Mouse (Mus musculus) myocyte (in vitro differentiated cells): ENCODE results near the gene Ccno. TPM values are rescaled to one million over a fixed set of nuclear protein-coding genes. Genes with fewer than 3 reads are reported as not detected.

Experiments used
- H3K27me3 ChIP-seq: one replicate; pipeline ENCODE4 v1.6.1; 2011; ENCODE audit not compliant: control insufficient read depth, insufficient read depth, insufficient read length
- H3K36me3 ChIP-seq: one replicate; pipeline ENCODE4 v1.6.1; 2011; ENCODE audit not compliant: control insufficient read depth, insufficient read depth
- H3K4me2 ChIP-seq: one replicate; pipeline ENCODE4 v1.6.1; 2011; ENCODE audit warnings: low read depth, control low read depth
- H3K4me3 ChIP-seq: one replicate; pipeline ENCODE4 v1.5.1; 2011; ENCODE audit warnings: mild to moderate bottlenecking, control low read depth, moderate library complexity
- H3K79me2 ChIP-seq: one replicate; pipeline ENCODE4 v1.6.1; 2011; ENCODE audit not compliant: control insufficient read depth, insufficient read depth
- H3ac ChIP-seq: one replicate; pipeline ENCODE4 v1.6.1; 2011; ENCODE audit not compliant: control insufficient read depth, insufficient read length
- CEBPB ChIP-seq: IDR thresholded peaks from 2 replicates; pipeline ENCODE4 v1.6.1; 2011; ENCODE audit warnings: mild to moderate bottlenecking, moderate library complexity; ENCODE audit not compliant: poor library complexity, insufficient read depth, severe bottlenecking
- E2F4 ChIP-seq: IDR thresholded peaks from one replicate; pipeline ENCODE4 v1.6.1; 2011; ENCODE audit warnings: mild to moderate bottlenecking, control low read depth, moderate library complexity; ENCODE audit not compliant: insufficient read depth
- MAX ChIP-seq: IDR thresholded peaks from one replicate; pipeline ENCODE4 v1.6.1; 2011; ENCODE audit warnings: low read depth, mild to moderate bottlenecking, control low read depth
- MYOD1 ChIP-seq, 3 experiments: IDR thresholded peaks; one replicate each; pipeline ENCODE4 v1.6.1; 2011; ENCODE audit warnings: control low read depth in 2 of 3, low read depth in 2 of 3, mild to moderate bottlenecking in 2 of 3, moderate library complexity in 1 of 3; ENCODE audit not compliant: insufficient read length in 2 of 3, control insufficient read depth in 1 of 3
- MYOG ChIP-seq, 3 experiments: IDR thresholded peaks; one replicate each; pipeline ENCODE4 v1.6.1; 2011; ENCODE audit warnings: control low read depth in 2 of 3, low read depth in 2 of 3, mild to moderate bottlenecking in 2 of 3; ENCODE audit not compliant: insufficient read length in 2 of 3, control insufficient read depth in 1 of 3, insufficient read depth in 1 of 3
- POLR2A ChIP-seq: IDR thresholded peaks from one replicate; pipeline ENCODE4 v1.6.1; 2011; ENCODE audit warnings: low read depth, mild to moderate bottlenecking, control low read depth, moderate library complexity; ENCODE audit not compliant: insufficient read length
- POLR2AphosphoS2 ChIP-seq: IDR thresholded peaks from one replicate; pipeline ENCODE4 v1.6.1; 2011; ENCODE audit warnings: low read depth, control low read depth; ENCODE audit not compliant: insufficient read length
- REST ChIP-seq: IDR thresholded peaks from one replicate; pipeline ENCODE4 v1.6.1; 2011; ENCODE audit warnings: mild to moderate bottlenecking, control low read depth, moderate library complexity; ENCODE audit not compliant: insufficient read depth, insufficient read length
- SRF ChIP-seq: IDR thresholded peaks from one replicate; pipeline ENCODE4 v1.6.1; 2011; ENCODE audit warnings: low read depth; ENCODE audit not compliant: control insufficient read depth, insufficient read length
- TCF12 ChIP-seq: IDR thresholded peaks from one replicate; pipeline ENCODE4 v1.6.1; 2011; ENCODE audit warnings: mild to moderate bottlenecking, control low read depth; ENCODE audit not compliant: poor library complexity, insufficient read depth, severe bottlenecking
- TCF3 ChIP-seq: IDR thresholded peaks from one replicate; pipeline ENCODE4 v1.6.1; 2011; ENCODE audit warnings: low read depth, control low read depth; ENCODE audit not compliant: insufficient read length
- USF1 ChIP-seq: IDR thresholded peaks from one replicate; pipeline ENCODE4 v1.6.1; 2011; ENCODE audit warnings: low read depth, mild to moderate bottlenecking, control low read depth, moderate library complexity
- polyA plus RNA-seq: library from polyadenylated mRNA; unstranded; fragments of >200 nt; fragmentation: generic; extraction: Trizol; gene quantifications from one replicate; pipeline ENCODE4 v1.2.1, GENCODE M21; 2012; ENCODE audit warnings: missing spikeins

The Ccno gene
- polyA plus RNA-seq, 1 experiment = 1.4 TPM

DNA sequence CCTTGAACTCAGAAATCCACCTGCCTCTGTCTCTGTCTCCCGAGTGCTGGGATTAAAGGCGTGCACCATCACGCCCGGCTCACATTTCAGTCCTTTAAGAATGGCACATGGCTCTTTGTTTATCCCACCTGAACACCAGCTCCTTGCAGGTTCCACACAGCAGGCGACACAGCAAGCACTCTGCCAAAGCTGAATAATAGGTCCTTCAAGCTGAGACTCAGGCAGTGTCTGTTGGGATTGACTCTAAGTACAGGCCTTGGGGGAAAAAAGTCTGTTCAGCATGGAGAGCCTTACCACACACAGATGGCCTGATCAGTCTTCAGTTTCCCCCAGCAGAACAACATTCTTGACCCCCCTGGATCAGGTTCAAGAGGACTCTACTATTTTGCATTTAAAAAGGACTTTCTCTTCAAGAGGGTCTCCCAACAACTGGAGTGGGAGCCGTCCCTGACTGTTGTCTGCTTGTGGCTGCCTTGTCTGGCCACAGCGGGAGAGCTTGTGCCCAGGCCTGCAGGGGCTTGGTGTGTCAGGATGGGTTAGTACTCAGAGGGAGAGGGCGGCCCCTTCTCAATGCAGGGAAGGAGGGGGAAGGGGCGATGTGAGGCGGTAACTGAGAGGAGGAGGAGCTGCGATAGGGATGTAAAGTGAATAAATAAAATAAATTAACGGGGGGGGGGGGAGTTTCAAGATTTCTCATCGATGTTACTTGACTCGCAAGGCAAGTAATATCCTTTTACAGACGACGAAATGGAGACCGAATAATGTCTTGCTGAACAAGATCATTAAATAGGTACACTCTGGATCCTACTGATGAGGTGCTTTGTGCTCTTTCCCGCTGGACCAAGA is 1.8 kb upstream of the Ccno start:
- no peak for TF ChIP-seq SRF
- no peak for TF ChIP-seq TCF12
- TF ChIP-seq POLR2AphosphoS2 = no peak
- no peak for TF ChIP-seq POLR2A
- TF ChIP-seq CEBPB = no peak
- no peak for TF ChIP-seq TCF3
- TF ChIP-seq REST = no peak
- TF ChIP-seq E2F4 = no peak
- no peak for TF ChIP-seq MYOD1 (IDR thresholded peaks at IDR 0.05; ENCODE audit: control insufficient read depth in 1 of 3, insufficient read length in 2 of 3, low read depth in 2 of 3)
- no peak for TF ChIP-seq USF1
- no peak for TF ChIP-seq MAX
- TF ChIP-seq MYOG (IDR thresholded peaks at IDR 0.05; ENCODE audit: control insufficient read depth in 1 of 3, insufficient read depth in 1 of 3, insufficient read length in 2 of 3, low read depth in 2 of 3) = no peak
- Histone ChIP-seq H3K27me3 (peaks cover 7% of the 10 kb centered on the region), H3ac (no peak overlapping the region), H3K4me3 (no peak overlapping the region), H3K79me2 (no peaks in the 10 kb centered on the region), H3K4me2 (no peak overlapping the region), H3K36me3 (no peaks in the 10 kb centered on the region)

- Histone ChIP-seq H3ac (no peak overlapping the region), H3K4me3 (no peak overlapping the region), H3K79me2 (no peaks in the 10 kb centered on the region), H3K27me3 (peaks cover 7% of the 10 kb centered on the region), H3K4me2 (no peak overlapping the region), H3K36me3 (no peaks in the 10 kb centered on the region)
- TF ChIP-seq TCF12 (no peak), SRF (no peak), USF1 (no peak), POLR2AphosphoS2 (no peak), MYOG (IDR thresholded peaks at IDR 0.05; ENCODE audit: control insufficient read depth in 1 of 3, insufficient read depth in 1 of 3, insufficient read length in 2 of 3, low read depth in 2 of 3) (no peak), TCF3 (no peak), E2F4 (no peak), CEBPB (no peak), REST (no peak), POLR2A (no peak), MYOD1 (IDR thresholded peaks at IDR 0.05; ENCODE audit: control insufficient read depth in 1 of 3, insufficient read length in 2 of 3, low read depth in 2 of 3) (no peak), MAX (no peak)
Observed at GRCm38 (mm10) chr13:112986451-112986950, 1.1 kb upstream of the Ccno start.

DNA sequence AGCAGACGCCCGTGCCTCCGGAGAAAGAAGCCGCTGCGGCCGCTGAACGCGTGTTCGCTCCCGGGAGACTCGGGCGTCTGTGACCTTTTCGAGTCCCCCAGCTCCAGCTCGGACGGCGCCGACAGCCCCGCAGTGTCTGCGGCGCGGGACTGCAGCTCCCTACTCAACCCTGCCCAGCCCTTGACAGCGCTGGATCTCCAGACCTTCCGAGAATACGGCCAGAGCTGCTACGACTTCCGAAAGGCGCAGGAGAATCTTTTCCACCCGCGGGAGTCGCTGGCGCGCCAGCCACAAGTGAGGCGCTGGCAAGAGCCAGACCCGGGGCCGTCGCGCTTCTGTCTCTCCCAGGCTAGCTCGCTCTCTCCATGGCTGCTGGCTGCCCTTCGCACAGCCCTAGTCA is 389 bp downstream of the Ccno start:
- Histone ChIP-seq H3K36me3 (no peaks in the 10 kb centered on the region), H3K4me2 (peak overlapping the region; percentile 90), H3K4me3 (peak overlapping the region; percentile 24), H3ac (peak overlapping the region; percentile 10), H3K27me3 (peaks cover 7% of the 10 kb centered on the region), H3K79me2 (no peaks in the 10 kb centered on the region)
- TF ChIP-seq SRF (no peak), CEBPB (no peak), MAX (no peak), TCF3 (no peak), POLR2A (no peak), USF1 (no peak), REST (no peak), MYOD1 (IDR thresholded peaks at IDR 0.05; ENCODE audit: control insufficient read depth in 1 of 3, insufficient read length in 2 of 3, low read depth in 2 of 3) (no peak), MYOG (IDR thresholded peaks at IDR 0.05; ENCODE audit: control insufficient read depth in 1 of 3, insufficient read depth in 1 of 3, insufficient read length in 2 of 3, low read depth in 2 of 3) (no peak), POLR2AphosphoS2 (no peak)

GRCm38 (mm10) chr13:112988866-112989265 is 1.3 kb downstream of the Ccno start:
- H3K4me3 ChIP-seq = peak overlapping the region; percentile 24
- H3K36me3 ChIP-seq = no peaks in the 10 kb centered on the region
- no peak overlapping the region for H3ac ChIP-seq
- TF ChIP-seq CEBPB = no peak
- TF ChIP-seq TCF3 = no peak
- TF ChIP-seq TCF12 = no peak
- TF ChIP-seq USF1 = no peak
- no peak for TF ChIP-seq E2F4
- TF ChIP-seq MYOG (IDR thresholded peaks at IDR 0.05; ENCODE audit: control insufficient read depth in 1 of 3, insufficient read depth in 1 of 3, insufficient read length in 2 of 3, low read depth in 2 of 3) = no peak
- TF ChIP-seq MAX = no peak
- no peak for TF ChIP-seq SRF
- TF ChIP-seq POLR2A = no peak
- TF ChIP-seq POLR2AphosphoS2 = no peak
- no peak for TF ChIP-seq MYOD1 (IDR thresholded peaks at IDR 0.05; ENCODE audit: control insufficient read depth in 1 of 3, insufficient read length in 2 of 3, low read depth in 2 of 3)
- no peak for TF ChIP-seq REST
- peak overlapping the region; percentile 90 for H3K4me2 ChIP-seq
- no peaks in the 10 kb centered on the region for H3K79me2 ChIP-seq
- H3K27me3 ChIP-seq = peaks cover 13% of the 10 kb centered on the region
